Mouse (Mus musculus) heart, adult 2 months (tissue): ENCODE results near the gene Map3k21.

Experiments used
- CTCF ChIP-seq: fragments of 200-600 bp; IDR thresholded peaks from 2 replicates; pipeline ENCODE4 v1.8.1; 2022; ENCODE audit warnings: antibody characterized with exemption, mild to moderate bottlenecking, moderate library complexity
- EP300 ChIP-seq: fragments of 200-500 bp; IDR thresholded peaks from 2 replicates; pipeline ENCODE4 v1.6.1; 2011; ENCODE audit warnings: low read depth, low read length, control low read depth; ENCODE audit not compliant: insufficient read depth
- POLR2A ChIP-seq: fragments of 200-500 bp; IDR thresholded peaks from 2 replicates; pipeline ENCODE4 v1.6.1; 2011; ENCODE audit warnings: mild to moderate bottlenecking, low read depth, low read length, control low read depth; ENCODE audit not compliant: insufficient read depth

- TF ChIP-seq EP300 (no peak), POLR2A (no peak), CTCF (no peak)
These were observed 83.4 kb downstream of the Map3k21 start for GRCm38 (mm10) chr8:125993636-125994035.
